Mouse (Mus musculus) heart, postnatal 25 days (tissue): ENCODE measurements around the gene Anp32a. TPM values are rescaled to one million over a fixed set of nuclear protein-coding genes. Genes with fewer than 3 reads are reported as not detected.

Source experiments
- DNase-seq: peaks from one replicate; pipeline ENCODE4 v3.0.0; 2022; ENCODE audit warnings: low spot score
- intact Hi-C: fragments of 180-260 bp; cut with DNase I; formaldehyde crosslinking; loops from one replicate; pipeline ENCODE4 v1.15.1; 2025
- total RNA-seq, 2 experiments: library from RNA; stranded (reverse); gene quantifications; 2 replicates each; pipeline ENCODE4 v1.2.3; 2021

Anp32a gene
- total RNA-seq, 2 experiments from 2014 or later = 186 to 202 TPM

- intact Hi-C loops = no loop called here
- DNase-seq = no peak
Measured at GRCm38 (mm10) chr9:62366478-62367458, 25.7 kb downstream of the Anp32a start.

- intact Hi-C loops = no loop called here
- DNase-seq = no peak
Measured at GRCm38 (mm10) chr9:62367510-62368071, 26.5 kb downstream of the Anp32a start.

GRCm38 (mm10) chr9:62368256-62368905, 27.3 kb downstream of the Anp32a start:
- intact Hi-C loops = no loop called here
- DNase-seq = no peak

GRCm38 (mm10) chr9:62369172-62369571, 28.1 kb downstream of the Anp32a start:
- intact Hi-C loops = no loop called here
- DNase-seq = no peak

- no peak for DNase-seq
- intact Hi-C loops = loop anchor here (5.0 to 10.0 kb wide), 2 partner anchors 33 to 185 kb away; no protein-coding TSS in a partner anchor
Measured at GRCm38 (mm10) chr9:62370186-62370585, 29.1 kb downstream of the Anp32a start.

GRCm38 (mm10) chr9:62370648-62371280, 29.7 kb downstream of the Anp32a start:
- intact Hi-C loops = loop anchor here (5.0 to 10.0 kb wide), 2 partner anchors 33 to 184 kb away; no protein-coding TSS in a partner anchor
- no peak for DNase-seq

- DNase-seq = no peak
- intact Hi-C loops = loop anchor here (5.0 to 10.0 kb wide), 2 partner anchors 35 to 183 kb away; no protein-coding TSS in a partner anchor
Measured at GRCm38 (mm10) chr9:62371745-62372555, 30.9 kb downstream of the Anp32a start.

GRCm38 (mm10) chr9:62372556-62373221, 31.6 kb downstream of the Anp32a start:
- intact Hi-C loops = loop anchor here (1.0 to 10.0 kb wide), 3 partner anchors 35 to 182 kb away; no protein-coding TSS in a partner anchor
- DNase-seq = no peak

GRCm38 (mm10) chr9:62373222-62374123, 32.4 kb downstream of the Anp32a start:
- peak; percentile 51 for DNase-seq
- intact Hi-C loops = loop anchor here (1.0 to 10.0 kb wide), 4 partner anchors 36 to 181 kb away; no protein-coding TSS in a partner anchor

GRCm38 (mm10) chr9:62374276-62374675, 33.2 kb downstream of the Anp32a start:
- intact Hi-C loops = loop anchor here (2.0 to 10.0 kb wide), 3 partner anchors 37 to 181 kb away; no protein-coding TSS in a partner anchor
- no peak for DNase-seq

- intact Hi-C loops = loop anchor here (10.0 kb wide), 1 partner anchor 177 kb away; no protein-coding TSS in a partner anchor
Measured at GRCm38 (mm10) chr9:62377897-62378296, 36.8 kb downstream of the Anp32a start.

GRCm38 (mm10) chr9:62380351-62380750, 39.3 kb downstream of the Anp32a start:
- intact Hi-C loops = loop anchor here (5.0 kb wide), 1 partner anchor 38 kb away; the partner anchor contains the start of gene Anp32a
- no peak for DNase-seq

More at GRCm38 (mm10) chr9:62377897-62378296, 36.8 kb downstream of the Anp32a start:
- DNase-seq = no peak

- intact Hi-C loops = loop anchor here (5.0 kb wide), 1 partner anchor 39 kb away; the partner anchor contains the start of gene Anp32a
- DNase-seq = peak; percentile 29
Measured at GRCm38 (mm10) chr9:62381402-62381913, 40.4 kb downstream of the Anp32a start.

GRCm38 (mm10) chr9:62382519-62383084, 41.5 kb downstream of the Anp32a start:
- DNase-seq = no peak
- intact Hi-C loops = loop anchor here (2.0 to 5.0 kb wide), 2 partner anchors 32 to 40 kb away; partner anchors contain the start of gene Anp32a

GRCm38 (mm10) chr9:62385062-62385461, 44.0 kb downstream of the Anp32a start:
- intact Hi-C loops = no loop called here
- DNase-seq = no peak

GRCm38 (mm10) chr9:62385727-62386518, 44.8 kb downstream of the Anp32a start:
- intact Hi-C loops = no loop called here
- DNase-seq = no peak
